Mouse (Mus musculus) megakaryocyte, adult 5-6 weeks (primary cell): Measurements from ENCODE around the gene Ppara. TPM values are rescaled to one million over a fixed set of nuclear protein-coding genes. Genes with fewer than 3 reads are reported as not detected.
"Not testable (repeated sequence)": the region's sequence is repeated elsewhere in the genome, so short reads cannot be mapped to it uniquely, and the experiment has no call there.

ENCODE experiments used
- ATAC-seq: 2 replicates; pipeline ENCODE4 v1.8.0; 2016; ENCODE audit warnings: mild to moderate bottlenecking, inconsistent platforms; ENCODE audit not compliant: poor library complexity, severe bottlenecking
- total RNA-seq, 2 experiments: library from RNA; stranded (forward) in 1 of 2; stranded (reverse) in 1 of 2; fragments of 153-499, 151-499 nt in 1 of 2; fragments of 221-1000, 200-1000 nt in 1 of 2; gene quantifications; 2 replicates each; pipeline versions ENCODE4 v1.2.3 to v1.2.4; 2015 to 2017

Ppara gene
- total RNA-seq, 2 experiments from 2014 or later: not detected

- ATAC-seq: no peak
Observed at GRCm38 (mm10) chr15:85750115-85750514, 15.3 kb downstream of the Ppara start.

- no peak for ATAC-seq
Observed at GRCm38 (mm10) chr15:85752655-85753054, 17.9 kb downstream of the Ppara start.

GRCm38 (mm10) chr15:85754033-85754650 is 19.4 kb downstream of the Ppara start:
- ATAC-seq: no peak

DNA sequence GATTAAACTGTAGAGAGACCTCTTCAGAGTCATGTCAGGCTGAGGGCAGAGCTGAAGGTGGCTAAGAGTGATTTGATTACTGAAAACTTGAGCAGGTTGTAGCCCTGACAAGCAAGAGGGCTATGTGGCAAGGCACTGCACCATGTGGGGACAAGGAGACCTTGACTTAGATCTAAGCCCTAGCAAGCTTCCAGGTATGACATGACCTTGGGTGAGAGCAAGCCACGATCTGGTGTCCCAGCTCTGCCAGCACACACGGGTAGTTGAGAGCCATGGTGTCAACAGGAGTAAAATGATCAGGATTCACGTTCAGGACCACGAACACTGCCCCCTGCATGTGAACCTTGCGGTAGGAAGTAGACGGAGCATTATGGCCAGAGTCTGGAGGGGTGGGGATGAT is 20.4 kb downstream of the Ppara start:
- no peak for ATAC-seq

- ATAC-seq: no peak
Observed at GRCm38 (mm10) chr15:85756611-85757010, 21.8 kb downstream of the Ppara start.

DNA sequence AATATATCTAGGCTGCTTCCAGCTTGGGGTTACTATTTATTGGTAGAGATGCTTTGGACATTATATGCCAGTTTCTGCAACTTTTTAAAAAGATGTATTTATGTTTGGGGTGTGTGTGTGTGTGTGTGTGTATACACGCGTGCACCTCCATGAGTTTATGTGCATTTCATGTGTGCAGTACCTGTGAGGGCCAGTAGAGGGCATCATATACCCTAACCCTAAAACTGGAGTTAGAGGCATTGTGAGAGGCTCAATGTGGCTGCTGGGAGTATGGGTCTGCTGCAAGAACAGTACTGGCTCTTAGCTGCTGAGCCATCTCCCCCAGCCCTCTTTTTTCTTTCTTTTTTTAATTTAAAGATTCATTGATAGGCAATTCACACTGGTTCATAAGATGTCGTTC is 23.0 kb downstream of the Ppara start:
- no peak for ATAC-seq

DNA sequence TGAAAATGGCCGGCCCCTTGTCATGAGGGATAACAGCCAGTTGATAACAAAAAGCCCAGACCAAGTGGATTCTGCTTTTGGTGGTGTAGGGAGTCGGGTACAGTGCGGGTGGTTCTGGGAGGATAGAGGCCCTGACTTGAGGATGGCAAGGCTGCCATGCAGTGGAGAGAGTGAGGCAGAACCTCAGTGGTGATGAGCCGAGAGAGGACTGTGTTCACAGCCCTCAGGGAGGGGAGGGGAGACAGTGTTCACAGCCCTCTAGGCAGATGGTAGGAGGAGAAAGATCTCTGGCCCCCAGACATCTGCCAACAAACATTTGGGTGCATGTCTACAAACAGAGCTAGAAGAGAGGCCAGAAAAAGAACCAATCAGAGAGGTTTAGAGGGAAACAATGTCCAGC is 28.0 kb downstream of the Ppara start:
- no peak for ATAC-seq

DNA sequence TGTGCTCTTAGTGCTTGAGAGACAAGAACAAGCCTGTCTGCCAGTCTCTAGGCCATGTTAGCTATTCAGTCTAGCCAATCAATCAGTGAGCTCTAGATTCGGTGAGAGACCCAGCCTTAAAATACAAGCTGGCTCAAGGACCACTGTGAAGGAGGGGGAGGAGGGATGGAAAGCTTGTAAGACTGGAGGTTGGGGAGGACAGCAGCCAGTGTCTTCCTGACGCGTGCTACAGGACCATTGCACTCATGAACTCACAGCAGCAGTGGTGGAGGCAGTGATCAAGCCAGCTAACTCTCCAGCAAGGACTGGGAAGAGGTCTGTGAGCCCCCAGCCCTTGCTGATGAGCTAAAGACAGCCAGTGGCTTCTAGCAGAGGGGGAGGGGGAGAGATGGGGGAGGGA is 30.2 kb downstream of the Ppara start:
- ATAC-seq: no peak

DNA sequence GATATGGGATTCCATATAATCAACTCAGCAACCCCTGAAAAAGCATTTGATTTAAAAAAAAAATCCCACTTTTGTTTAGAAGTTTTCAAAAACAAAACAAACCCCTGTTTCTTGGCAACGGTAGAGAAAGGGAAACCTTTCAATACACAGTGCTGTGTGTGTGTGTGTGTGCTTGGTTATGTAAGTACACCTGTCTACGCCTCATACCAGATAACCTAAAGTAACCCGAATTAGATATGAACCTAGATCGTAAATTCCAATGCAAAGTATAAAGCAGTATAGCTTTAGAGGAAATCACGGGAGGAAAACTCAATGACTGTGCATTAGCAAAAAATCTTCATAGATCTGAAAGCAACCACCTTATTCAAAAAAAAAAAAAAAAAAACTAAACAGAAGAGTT is 31.9 kb downstream of the Ppara start:
- ATAC-seq: no peak

- no peak for ATAC-seq
Observed at GRCm38 (mm10) chr15:85768991-85769390, 34.2 kb downstream of the Ppara start.

- no peak for ATAC-seq
Observed at GRCm38 (mm10) chr15:85771306-85772121, 36.7 kb downstream of the Ppara start.

- ATAC-seq: no peak
Observed at GRCm38 (mm10) chr15:85772146-85772740, 37.5 kb downstream of the Ppara start.

DNA sequence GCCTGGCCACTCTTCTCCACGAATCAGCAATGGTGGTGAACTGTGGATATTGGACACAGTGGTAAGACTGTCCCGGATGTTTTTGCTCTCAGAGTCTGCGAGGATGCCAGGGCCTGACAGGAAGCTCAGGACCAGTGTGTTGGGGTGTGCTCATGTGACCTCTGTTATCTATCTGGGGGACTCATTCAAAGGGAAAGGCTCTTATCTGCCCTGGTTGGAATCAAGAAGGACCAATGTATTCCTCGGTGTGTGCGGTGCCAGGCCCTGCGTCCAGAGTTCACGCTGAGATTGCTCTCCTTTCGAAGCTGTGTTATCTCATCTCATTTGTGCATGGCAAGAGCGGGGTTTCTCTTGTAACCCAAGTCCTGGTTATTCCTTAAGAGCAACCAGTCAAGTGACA is 39.6 kb downstream of the Ppara start:
- ATAC-seq: no peak

GRCm38 (mm10) chr15:85775001-85775400 is 40.2 kb downstream of the Ppara start:
- no peak for ATAC-seq

DNA sequence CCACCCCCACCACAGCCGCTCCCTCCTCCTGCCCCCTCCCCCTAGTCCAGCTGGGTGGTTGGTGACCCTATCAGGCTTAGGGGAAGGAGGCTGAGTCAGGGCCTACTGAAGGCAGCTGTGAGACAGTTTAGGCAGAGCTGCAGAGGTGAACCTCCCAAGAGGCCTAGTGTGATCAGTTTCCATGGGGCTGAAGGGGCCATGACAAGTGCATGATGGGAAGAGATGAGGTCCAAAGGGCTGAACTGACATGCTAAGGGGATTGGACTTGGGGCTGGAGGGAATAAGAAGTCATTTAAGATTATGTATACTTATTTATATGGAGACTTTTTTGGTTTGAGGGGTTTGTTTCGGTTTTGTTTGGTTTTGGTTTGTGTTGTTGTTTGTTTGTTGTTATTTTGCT is 41.5 kb downstream of the Ppara start:
- ATAC-seq: no peak

DNA sequence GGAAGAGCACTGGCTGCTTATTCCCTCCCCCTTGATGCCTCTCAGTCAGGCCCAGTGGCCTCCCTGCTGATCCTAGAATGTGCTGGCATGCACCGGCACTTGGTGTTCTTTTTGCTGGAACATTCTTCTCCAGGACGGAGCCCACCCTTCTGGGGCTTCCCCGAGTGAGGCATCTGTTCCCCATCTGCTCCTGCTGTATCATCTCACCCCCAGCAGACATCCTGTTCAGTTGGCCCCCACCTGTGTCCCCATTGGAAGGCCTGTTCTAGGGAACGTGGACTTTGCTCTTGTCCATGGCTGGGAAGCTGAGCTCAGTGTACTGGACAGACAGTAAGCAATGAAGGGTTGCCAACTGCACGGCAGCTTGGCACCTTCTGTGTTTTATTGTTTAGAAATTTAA is 42.0 kb downstream of the Ppara start:
- no peak for ATAC-seq

DNA sequence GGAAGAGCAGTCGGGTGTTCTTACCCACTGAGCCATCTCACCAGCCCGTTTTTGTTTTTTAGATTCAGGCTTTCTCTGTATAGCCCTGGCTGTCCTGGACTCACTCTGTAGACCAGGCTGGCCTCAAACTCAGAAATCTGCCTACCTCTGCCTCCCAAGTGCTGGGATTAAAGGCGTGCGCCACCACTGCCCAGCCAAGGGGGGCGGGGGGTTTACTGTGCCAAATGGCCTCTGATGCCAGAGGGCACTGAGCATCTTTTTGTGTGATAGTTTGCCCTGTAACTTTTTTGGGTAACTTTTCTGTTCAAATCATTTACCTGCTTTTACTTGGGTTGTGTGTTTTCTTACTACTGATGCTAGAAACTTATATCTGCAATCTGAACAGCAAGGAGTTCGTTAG is 44.1 kb downstream of the Ppara start:
- not testable (repeated sequence) for ATAC-seq

DNA sequence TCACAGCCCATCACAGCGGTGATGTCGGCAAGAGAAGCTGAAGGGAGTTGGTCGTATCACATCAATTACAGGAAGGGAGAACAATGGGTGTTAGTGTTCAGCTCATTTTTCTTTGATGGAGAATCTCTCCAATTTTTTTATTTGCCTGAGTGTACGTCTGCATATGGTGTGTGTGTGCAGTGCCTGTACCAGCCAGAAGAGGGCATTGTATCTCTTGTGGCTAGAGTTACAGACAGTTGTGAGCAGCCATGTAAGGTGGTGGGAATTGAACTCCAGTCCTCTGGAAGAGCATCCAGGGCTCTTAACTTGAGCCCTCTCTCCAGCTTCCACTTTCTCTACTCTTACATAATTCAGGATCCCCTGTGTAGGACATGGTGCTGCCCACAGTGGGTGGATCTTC is 48.4 kb downstream of the Ppara start:
- no peak for ATAC-seq

- no peak for ATAC-seq
Observed at GRCm38 (mm10) chr15:85784341-85784740, 49.6 kb downstream of the Ppara start.

- ATAC-seq: no peak
Observed at GRCm38 (mm10) chr15:85786711-85787110, 51.9 kb downstream of the Ppara start.

DNA sequence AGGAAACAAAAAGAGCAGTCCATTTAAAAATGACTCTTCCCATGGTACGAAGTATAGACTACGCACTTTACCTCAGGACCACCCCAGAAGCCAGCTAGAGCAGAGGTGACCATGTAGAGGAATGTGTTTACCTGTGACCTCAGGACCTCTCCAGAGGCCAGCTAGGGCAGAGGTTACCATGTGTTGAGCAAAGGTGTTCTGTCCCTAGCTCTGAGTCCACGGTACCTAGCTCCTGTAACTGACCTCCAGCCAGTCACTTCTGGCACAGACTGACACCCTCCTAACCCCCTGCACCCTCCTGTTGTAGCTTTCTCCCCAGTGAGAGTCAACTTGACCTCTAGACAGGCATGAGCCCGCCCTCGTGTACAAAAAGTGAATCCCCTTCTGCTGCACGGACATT is 52.7 kb downstream of the Ppara start:
- no peak for ATAC-seq

DNA sequence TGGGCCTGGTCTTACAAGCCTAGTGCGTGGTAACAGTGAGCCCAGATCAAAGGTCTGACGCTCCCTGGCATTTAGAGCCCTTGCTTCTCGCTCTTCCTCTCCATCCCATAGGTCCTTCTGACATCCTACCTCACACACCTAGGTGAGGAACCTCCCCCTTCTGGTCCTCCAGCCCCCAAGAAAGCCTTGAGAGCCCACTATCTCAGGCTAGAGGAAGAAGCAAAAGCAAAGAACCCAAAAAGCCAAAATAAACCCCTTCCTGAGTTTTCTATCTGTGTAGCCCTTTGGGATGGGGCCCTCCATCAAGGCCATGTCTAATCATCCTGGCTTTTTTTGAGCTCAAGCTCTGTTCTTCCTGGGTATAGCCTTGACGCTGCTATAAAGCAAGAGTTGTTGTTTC is 53.3 kb downstream of the Ppara start:
- no peak for ATAC-seq
